Mouse (Mus musculus) thymus, postnatal 25 days (tissue): Measurements from ENCODE around the gene Commd6.
A peak's percentile ranks its signal among the peaks of the same experiment; 100 is the strongest.
"Not testable (repeated sequence)": the region's sequence is repeated elsewhere in the genome, so short reads cannot be mapped to it uniquely, and the experiment has no call there.

Experiments used
- DNase-seq: peaks from one replicate; pipeline ENCODE4 v3.0.0; 2022

The Commd6 gene

DNA sequence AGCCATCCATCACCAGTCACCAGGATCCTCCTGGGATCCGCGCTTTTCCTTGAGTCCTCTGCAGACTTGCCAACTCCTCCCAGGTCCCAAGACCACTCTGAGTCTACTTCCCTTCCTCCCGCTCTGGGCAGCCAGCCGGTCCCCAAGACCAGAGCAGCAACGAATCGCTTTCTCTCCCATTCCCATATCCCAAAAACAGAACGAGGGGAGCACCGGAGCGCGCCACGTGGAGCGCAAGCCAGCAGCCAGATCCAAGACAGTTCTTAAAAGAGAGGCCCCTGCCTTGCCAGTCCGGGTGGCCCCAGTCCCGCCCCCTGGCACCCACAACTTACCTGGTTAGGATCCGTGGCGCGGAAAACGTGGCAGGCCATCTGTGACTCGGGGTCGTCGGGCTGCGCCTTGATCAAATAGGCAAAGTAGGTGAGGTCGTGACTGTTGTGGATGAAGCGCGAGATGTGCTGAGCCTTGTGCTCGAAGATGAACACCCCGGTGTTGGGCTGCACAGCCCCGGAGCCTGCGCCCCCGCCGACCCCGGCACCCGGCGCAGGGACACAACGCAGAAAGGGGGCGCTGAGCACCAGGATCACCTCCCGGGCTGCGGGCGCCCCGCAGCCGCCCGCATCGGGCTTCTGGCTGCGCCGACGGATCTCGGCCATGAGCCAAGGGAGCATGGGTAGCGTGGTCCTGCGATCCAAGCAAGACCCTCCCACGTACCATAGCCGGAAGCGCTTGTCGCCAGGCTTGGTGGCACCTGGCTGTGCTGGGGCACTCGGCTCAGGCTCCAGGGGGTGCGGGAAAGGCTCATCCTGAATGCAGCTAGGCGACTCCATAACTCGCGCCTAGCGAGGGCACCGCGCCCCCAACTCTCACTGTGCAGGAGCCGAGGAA is 32.6 kb downstream of the Commd6 start:
- DNase-seq = peak; percentile 34

GRCm38 (mm10) chr14:101605843-101606242 is 34.6 kb downstream of the Commd6 start:
- no peak for DNase-seq

GRCm38 (mm10) chr14:101602851-101603250 is 37.6 kb downstream of the Commd6 start:
- no peak for DNase-seq

DNA sequence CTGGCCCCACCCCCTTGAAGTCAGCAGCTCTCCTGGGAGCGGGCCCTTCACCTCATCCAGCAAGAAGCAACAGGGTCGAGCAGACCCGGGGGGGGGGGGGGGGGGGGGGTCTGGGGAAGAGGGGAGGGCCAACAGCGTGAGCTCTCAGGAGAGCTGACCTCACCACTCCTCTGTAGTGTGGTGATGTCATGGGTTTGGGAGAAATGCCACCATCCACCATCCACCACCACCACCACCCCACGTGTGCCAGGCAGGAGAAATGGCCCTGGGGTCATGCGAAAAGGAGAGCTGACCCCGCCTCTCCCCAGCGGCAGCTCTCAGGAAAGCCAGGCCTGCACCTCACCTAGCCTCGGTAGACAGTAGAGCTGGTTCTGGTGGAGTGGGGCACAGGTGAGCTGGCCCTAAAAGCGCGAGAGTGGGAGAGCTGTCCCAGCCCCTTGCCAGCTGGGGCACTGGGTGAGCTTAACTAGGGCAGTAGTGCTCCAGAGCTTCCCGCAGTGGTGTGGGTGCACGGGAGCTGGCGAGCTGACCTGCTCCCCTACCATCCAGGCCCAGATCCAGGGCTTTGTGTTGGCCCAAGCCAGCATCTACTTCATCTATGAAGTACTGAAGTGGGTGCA is 43.3 kb downstream of the Commd6 start:
- no peak for DNase-seq

DNA sequence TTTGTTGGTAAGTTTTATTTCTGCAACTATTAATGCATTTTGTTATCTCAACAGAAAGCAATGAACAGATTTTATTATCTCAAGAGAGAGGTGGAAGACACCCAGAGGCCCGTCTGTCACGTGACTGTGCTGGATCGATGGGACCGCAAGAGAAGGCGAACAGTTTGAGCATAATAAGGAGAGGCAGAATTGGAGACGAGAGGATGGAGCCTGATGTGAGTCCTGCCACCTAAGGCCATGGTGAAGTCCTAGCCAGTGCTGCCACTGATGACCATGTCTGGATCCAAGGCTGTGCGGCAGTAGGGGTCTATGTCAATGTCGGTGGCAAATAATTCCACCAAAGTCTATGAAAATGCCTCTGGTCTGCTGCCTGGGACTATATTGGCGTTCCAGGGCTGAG is 43.8 kb downstream of the Commd6 start:
- DNase-seq = no peak

DNA sequence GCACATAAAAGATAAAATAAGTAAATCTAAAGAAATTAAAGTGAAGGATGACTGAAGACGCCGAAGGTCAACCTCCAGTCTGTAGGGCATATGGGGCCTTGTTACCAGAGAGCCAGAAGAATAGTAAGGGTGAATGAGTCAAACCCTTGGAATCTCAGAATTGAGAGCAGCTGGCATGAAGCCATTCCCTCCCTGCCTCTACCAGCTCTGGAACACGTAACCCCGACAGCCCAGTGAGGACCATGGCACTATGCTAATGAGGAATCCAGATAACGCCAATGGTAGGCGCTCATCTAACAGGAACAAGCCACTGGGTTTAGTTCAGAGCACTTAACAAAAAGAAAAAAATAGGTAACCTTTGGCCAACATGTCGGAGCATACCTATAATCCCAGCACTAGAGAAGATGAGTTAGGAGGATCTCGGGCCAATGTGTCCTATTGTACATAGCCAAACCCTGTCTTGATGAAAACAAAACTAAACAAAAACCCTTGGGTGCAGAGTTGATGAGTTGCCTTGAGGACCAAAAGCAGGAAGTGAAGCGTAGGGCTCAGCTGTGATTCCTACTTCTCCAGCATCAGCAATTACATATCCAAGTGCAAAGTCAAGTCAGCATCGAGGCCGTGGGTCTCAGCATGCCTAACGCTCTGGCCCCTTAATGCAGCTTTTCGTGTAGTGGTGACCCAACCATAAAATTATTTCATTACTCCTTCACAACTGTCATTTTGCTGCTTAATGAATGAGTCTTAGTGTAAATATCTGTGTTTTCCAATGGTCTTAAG is 45.0 kb downstream of the Commd6 start:
- DNase-seq = no peak

DNA sequence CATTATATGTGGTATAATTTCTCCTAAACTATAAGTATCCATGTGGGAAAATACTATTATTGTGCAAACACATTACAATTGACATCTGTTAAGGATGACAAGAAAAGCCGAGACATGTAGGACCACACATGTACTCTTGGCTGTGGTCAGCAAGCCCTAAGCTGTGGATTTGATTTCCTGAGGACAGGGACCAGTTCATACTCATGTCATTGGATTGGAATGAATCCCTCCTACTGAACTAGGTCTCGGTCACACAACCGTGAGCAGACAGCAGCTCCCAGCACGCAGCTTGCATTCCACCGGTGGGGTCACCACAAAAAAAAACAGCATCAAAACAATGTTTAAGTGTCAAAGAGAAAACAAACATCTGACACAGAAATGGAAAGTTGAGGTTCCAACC is 46.5 kb downstream of the Commd6 start:
- DNase-seq = no peak

GRCm38 (mm10) chr14:101593340-101593739 is 47.1 kb downstream of the Commd6 start:
- DNase-seq = no peak

DNA sequence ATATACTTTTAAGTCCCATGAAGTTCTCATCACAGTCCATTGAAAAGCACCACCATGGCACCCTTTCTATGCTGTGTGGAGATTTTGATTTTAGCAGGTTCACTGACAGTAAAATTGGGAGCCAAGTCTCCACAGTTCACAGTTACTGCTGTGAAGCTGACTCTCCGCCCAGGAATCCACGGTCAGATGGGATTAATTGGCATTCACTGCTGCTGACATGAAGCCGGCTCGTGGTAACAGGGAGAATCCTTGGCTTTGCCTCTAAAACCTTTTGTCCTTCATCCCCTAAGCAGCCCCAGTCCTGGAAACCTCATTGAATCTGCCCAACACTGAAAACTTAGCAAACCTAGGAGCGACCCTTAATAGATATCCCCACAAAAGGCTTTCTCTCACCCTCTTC is 49.4 kb downstream of the Commd6 start:
- DNase-seq = no peak

- not testable (repeated sequence) for DNase-seq
These were observed 52.1 kb downstream of the Commd6 start for GRCm38 (mm10) chr14:101588209-101588991.

GRCm38 (mm10) chr14:101587366-101588040 is 53.0 kb downstream of the Commd6 start:
- DNase-seq = not testable (repeated sequence)

- no peak for DNase-seq
These were observed 54.4 kb downstream of the Commd6 start for GRCm38 (mm10) chr14:101586096-101586495.
